Mouse (Mus musculus) megakaryocyte, embryonic 14.5 days (primary cell): Measurements from ENCODE around the gene Zfp169.

ENCODE experiments used
- FLI1 ChIP-seq: IDR thresholded peaks from 2 replicates; pipeline ENCODE4 v1.6.1; 2012; ENCODE audit warnings: low read length, inconsistent platforms, mixed read lengths
- GATA1 ChIP-seq: IDR thresholded peaks from 3 replicates; pipeline ENCODE4 v1.6.1; 2012; ENCODE audit warnings: mixed read lengths, low read length, inconsistent platforms, borderline replicate concordance

DNA sequence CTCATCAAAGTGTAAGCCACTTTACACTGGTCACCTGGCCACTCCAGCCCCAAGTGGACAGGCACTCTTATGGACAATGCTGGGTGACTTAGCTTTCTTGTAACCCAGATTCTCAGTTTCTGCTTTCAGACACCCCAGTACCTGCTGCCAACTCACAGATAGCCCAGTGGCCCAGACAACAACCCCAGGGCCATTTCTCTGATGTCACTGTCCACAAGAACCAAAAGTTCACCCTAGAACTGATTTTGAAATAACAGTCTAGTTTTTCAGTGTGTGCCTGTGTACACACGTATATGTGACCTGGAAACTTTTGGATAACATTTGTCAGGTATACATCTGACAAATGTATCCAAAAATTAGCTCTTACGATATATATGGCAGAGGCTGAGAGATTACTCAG, 48.2 kb upstream of the Zfp169 start:
- TF ChIP-seq GATA1 (no peak), FLI1 (no peak)
